Mouse (Mus musculus) common myeloid progenitor, adult 5-6 weeks (primary cell): ENCODE results near the gene Olfr1192-ps1. TPM values are rescaled to one million over a fixed set of nuclear protein-coding genes. Genes with fewer than 3 reads are reported as not detected.
"Not testable (repeated sequence)": the region's sequence is repeated elsewhere in the genome, so short reads cannot be mapped to it uniquely, and the experiment has no call there.

ENCODE experiments used
- ATAC-seq: replicated peaks from 2 replicates; pipeline ENCODE4 v1.8.0; 2016; ENCODE audit warnings: low read depth, mild to moderate bottlenecking, moderate TSS enrichment, inconsistent platforms; ENCODE audit not compliant: poor library complexity, severe bottlenecking
- total RNA-seq: library from RNA; stranded (forward); fragments of 200-1000, 187-1606 nt; gene quantifications from 2 replicates; pipeline ENCODE4 v1.2.3, GENCODE M21; 2017

Gene Olfr1192-ps1
- total RNA-seq = not detected in 2 replicates

GRCm38 (mm10) chr2:88648209-88648608, at the start of gene Olfr1192-ps1:
TSS of gene Olfr1192-ps1 (plus strand) at chr2:88648509.
- ATAC-seq = no peak

DNA sequence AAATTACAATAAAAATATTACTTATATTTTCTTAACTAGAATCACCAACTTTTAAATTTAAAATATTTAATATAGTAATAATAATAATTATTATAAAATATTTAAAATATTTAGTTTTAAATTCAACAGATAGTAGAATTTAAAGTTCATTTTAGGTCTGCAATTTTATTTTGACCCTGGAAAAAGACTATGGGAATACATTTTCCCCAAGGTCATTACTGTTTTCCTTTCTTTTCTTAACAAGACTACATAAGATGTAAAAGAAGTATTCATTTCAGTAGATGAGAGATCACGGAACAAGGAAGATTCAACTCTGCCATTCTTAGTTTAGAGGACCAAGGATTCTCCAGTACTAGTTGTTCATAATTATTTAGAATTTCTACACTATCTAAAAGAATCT, 8.1 kb upstream of the Olfr1192-ps1 start, which contains the start of gene Olfr1191-ps1:
TSS of gene Olfr1191-ps1 (plus strand) at position 301 of the 400 bp plus-strand sequence.
- ATAC-seq = not testable (repeated sequence)

- not testable (repeated sequence) for ATAC-seq
Observed at GRCm38 (mm10) chr2:88675328-88675727, 27.0 kb downstream of the Olfr1192-ps1 start, which contains the start of gene Olfr1193. TSS of gene Olfr1193 (plus strand) at chr2:88675628.

DNA sequence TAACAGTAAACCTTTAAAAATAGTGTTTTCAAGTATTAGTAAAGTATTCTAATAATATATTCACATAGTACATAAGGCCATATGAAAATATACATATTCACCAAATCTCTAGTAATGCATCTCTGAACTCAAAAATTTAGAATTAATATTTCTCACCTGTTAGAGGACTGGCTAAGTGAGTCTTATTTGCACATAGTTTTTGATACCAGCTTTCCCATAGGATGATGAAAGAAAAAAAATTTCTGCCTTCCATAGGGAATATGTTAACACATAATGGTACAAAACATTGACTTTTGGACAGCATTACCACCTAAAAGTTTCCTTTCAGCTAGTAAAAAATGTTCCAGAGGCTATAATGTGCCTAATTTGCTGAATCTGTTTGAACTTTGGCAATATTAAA, 40.8 kb downstream of the Olfr1192-ps1 start, which contains the start of gene Olfr1195:
TSS of gene Olfr1195 (minus strand) at position 101 of the 400 bp plus-strand sequence.
- no peak for ATAC-seq

- no peak for ATAC-seq
Observed at GRCm38 (mm10) chr2:88704497-88704896, 56.2 kb downstream of the Olfr1192-ps1 start, which contains the start of gene Olfr1196. TSS of gene Olfr1196 (minus strand) at chr2:88704597.

Other genes with a start within 250 kb of the Olfr1192-ps1 start
- not detected in 2 replicates for gene Olfr1179, start 242.1 kb upstream of the Olfr1192-ps1 start, total RNA-seq
- gene Olfr1180, start 229.4 kb upstream of the Olfr1192-ps1 start, total RNA-seq = not detected in 2 replicates
- not detected in 2 replicates for gene Olfr1181, start 222.3 kb upstream of the Olfr1192-ps1 start, total RNA-seq
- not detected in 2 replicates for gene Gm13757, start 199.4 kb upstream of the Olfr1192-ps1 start, total RNA-seq
- not detected in 2 replicates for gene Olfr1183, start 193.6 kb upstream of the Olfr1192-ps1 start, total RNA-seq
- not detected in 2 replicates for gene Olfr1184, start 164.9 kb upstream of the Olfr1192-ps1 start, total RNA-seq
- not detected in 2 replicates for gene Olfr1185-ps1, start 155.2 kb upstream of the Olfr1192-ps1 start, total RNA-seq
- not detected in 2 replicates for gene Olfr1186, start 130.0 kb upstream of the Olfr1192-ps1 start, total RNA-seq
- not detected in 2 replicates for gene Olfr1188, start 91.6 kb upstream of the Olfr1192-ps1 start, total RNA-seq
- not detected in 2 replicates for gene Olfr1189, start 62.1 kb upstream of the Olfr1192-ps1 start, total RNA-seq
- not detected in 2 replicates for gene Olfr1191-ps1, start 8.0 kb upstream of the Olfr1192-ps1 start, total RNA-seq
- not detected in 2 replicates for gene Olfr1193, start 27.1 kb downstream of the Olfr1192-ps1 start, total RNA-seq
- not detected in 2 replicates for gene Olfr1195, start 40.7 kb downstream of the Olfr1192-ps1 start, total RNA-seq
- gene Olfr1196, start 56.1 kb downstream of the Olfr1192-ps1 start, total RNA-seq = not detected in 2 replicates
- gene Olfr1197, start 83.9 kb downstream of the Olfr1192-ps1 start, total RNA-seq = not detected in 2 replicates
- gene Olfr1198, start 102.9 kb downstream of the Olfr1192-ps1 start, total RNA-seq = not detected in 2 replicates
- gene Olfr1199, start 112.0 kb downstream of the Olfr1192-ps1 start, total RNA-seq = not detected in 2 replicates
- gene Olfr1200, start 122.0 kb downstream of the Olfr1192-ps1 start, total RNA-seq = not detected in 2 replicates
- not detected in 2 replicates for gene Olfr1201, start 144.5 kb downstream of the Olfr1192-ps1 start, total RNA-seq
- gene Olfr1202, start 166.0 kb downstream of the Olfr1192-ps1 start, total RNA-seq = not detected in 2 replicates
- not detected in 2 replicates for gene Olfr1205, start 181.2 kb downstream of the Olfr1192-ps1 start, total RNA-seq
- gene Olfr1204, start 200.8 kb downstream of the Olfr1192-ps1 start, total RNA-seq = not detected in 2 replicates
- gene Olfr1206, start 214.7 kb downstream of the Olfr1192-ps1 start, total RNA-seq = not detected in 2 replicates